ENCODE assay signal across 10 mouse cellular contexts in genomic region chr2:5824213-5824612, GRCm38 (mm10). TPM values are rescaled to one million over a fixed set of nuclear protein-coding genes. Genes with fewer than 3 reads are reported as not detected.
DNase-seq lines count a peak whose midpoint lies in the region; ATAC-seq and TF ChIP-seq lines count a peak whose summit lies in the region.
"Had no signal": no experiment of that assay in that cellular context is flagged by ENCODE, and none has a peak within 500 bp of the region (broad histone marks: within the 10 kb centered on the region; RNA-seq: fewer than 3 reads in every experiment).

No protein-coding gene starts in this region.

- H3K4me2 ChIP-seq in forebrain, postnatal 0 days (ENCODE audit: low read depth): no peak overlapping the region
- no peak overlapping the region for H3K4me2 ChIP-seq in forebrain, embryonic 13.5 days
- H3K4me2 ChIP-seq in liver, embryonic 16.5 days (ENCODE audit: low read depth, low read length): no peak overlapping the region
- no peak overlapping the region for H3K4me2 ChIP-seq in liver, embryonic 12.5 days
- H3K4me2 ChIP-seq: heart, embryonic 13.5 days had no signal

- no peaks in the 10 kb centered on the region for H3K4me1 ChIP-seq in forebrain, postnatal 0 days (ENCODE audit: insufficient read depth)
- no peaks in the 10 kb centered on the region for H3K4me1 ChIP-seq in forebrain, embryonic 13.5 days
- H3K4me1 ChIP-seq in liver, embryonic 16.5 days (ENCODE audit: control insufficient read depth, low read depth, low read length): peaks cover 5% of the 10 kb centered on the region
- H3K4me1 ChIP-seq in liver, embryonic 12.5 days: peaks cover 8% of the 10 kb centered on the region
- H3K4me1 ChIP-seq: heart, embryonic 13.5 days had no signal

- H3K4me3 ChIP-seq in forebrain, postnatal 0 days (ENCODE audit: low read depth, low read length): no peak overlapping the region
- no peak overlapping the region for H3K4me3 ChIP-seq in forebrain, embryonic 13.5 days
- H3K4me3 ChIP-seq in liver, embryonic 16.5 days (ENCODE audit: low read depth, low read length): no peak overlapping the region
- no peak overlapping the region for H3K4me3 ChIP-seq in liver, embryonic 12.5 days
- H3K4me3 ChIP-seq: heart, embryonic 13.5 days had no signal

- DNase-seq in forebrain, postnatal 0 days: peak; percentile 40
- DNase-seq in ZHBTc4 (ENCODE audit: low read depth, low spot score) (peak; percentile 43), MN1 (ENCODE audit: low spot score) (no peak)
- DNase-seq in cerebellum, postnatal 14 days: no peak
- DNase-seq: kidney, postnatal 4 days had no signal

- H3K9me3 ChIP-seq in forebrain, postnatal 0 days (ENCODE audit: low read length): no peaks in the 10 kb centered on the region
- H3K9me3 ChIP-seq in forebrain, embryonic 13.5 days (replicated peaks): no peaks in the 10 kb centered on the region
- no peaks in the 10 kb centered on the region for H3K9me3 ChIP-seq in liver, embryonic 16.5 days (replicated peaks; ENCODE audit: control insufficient read depth, low read length)
- H3K9me3 ChIP-seq in liver, embryonic 12.5 days (replicated peaks): no peaks in the 10 kb centered on the region
- H3K9me3 ChIP-seq: heart, embryonic 13.5 days had no signal

- no peak overlapping the region for H3K27ac ChIP-seq in forebrain, postnatal 0 days (ENCODE audit: low read depth, low read length)
- H3K27ac ChIP-seq in forebrain, embryonic 13.5 days: no peak overlapping the region
- peak overlapping the region; percentile 66 for H3K27ac ChIP-seq in liver, embryonic 16.5 days (ENCODE audit: low read length)
- H3K27ac ChIP-seq in liver, embryonic 12.5 days: no peak overlapping the region
- H3K27ac ChIP-seq: heart, embryonic 13.5 days had no signal

- peaks cover 50% of the 10 kb centered on the region for H3K36me3 ChIP-seq in forebrain, postnatal 0 days (ENCODE audit: insufficient read depth)
- H3K36me3 ChIP-seq in forebrain, embryonic 13.5 days (ENCODE audit: poor library complexity, severe bottlenecking): peaks cover 65% of the 10 kb centered on the region
- H3K36me3 ChIP-seq in liver, embryonic 16.5 days (ENCODE audit: control insufficient read depth, insufficient read depth): peaks cover 10% of the 10 kb centered on the region
- H3K36me3 ChIP-seq in liver, embryonic 12.5 days: peaks cover 76% of the 10 kb centered on the region

- 7% methylated on average over 1 of the region's 1 CpGs for WGBS in forebrain, postnatal 0 days
- 12% methylated on average over 1 of the region's 1 CpGs for WGBS in forebrain, embryonic 13.5 days
- WGBS in liver, embryonic 16.5 days (ENCODE audit: insufficient replicate concordance): 22% methylated on average over 1 of the region's 1 CpGs
- 24% methylated on average over 1 of the region's 1 CpGs for WGBS in liver, embryonic 12.5 days (ENCODE audit: insufficient replicate concordance)

- no peak overlapping the region for H3K9ac ChIP-seq in forebrain, postnatal 0 days
- no peak overlapping the region for H3K9ac ChIP-seq in forebrain, embryonic 13.5 days
- no peak overlapping the region for H3K9ac ChIP-seq in liver, embryonic 16.5 days (ENCODE audit: low read depth, low read length)
- H3K9ac ChIP-seq in liver, embryonic 12.5 days: no peak overlapping the region
- H3K9ac ChIP-seq: heart, embryonic 13.5 days had no signal

- no peaks in the 10 kb centered on the region for H3K27me3 ChIP-seq in forebrain, postnatal 0 days (ENCODE audit: insufficient read depth, low read length)
- no peaks in the 10 kb centered on the region for H3K27me3 ChIP-seq in forebrain, embryonic 13.5 days
- no peaks in the 10 kb centered on the region for H3K27me3 ChIP-seq in liver, embryonic 16.5 days (ENCODE audit: control insufficient read depth, insufficient read depth, low read depth, low read length)
- no peaks in the 10 kb centered on the region for H3K27me3 ChIP-seq in liver, embryonic 12.5 days (replicated peaks)
- H3K27me3 ChIP-seq: heart, embryonic 13.5 days had no signal

- peak; percentile 53 for TF ChIP-seq CTCF in forebrain, postnatal 0 days (IDR thresholded peaks at IDR 0.05; ENCODE audit: low read depth)

- ATAC-seq in forebrain, postnatal 0 days: no peak
- ATAC-seq in forebrain, embryonic 13.5 days: no peak
- ATAC-seq in liver, embryonic 16.5 days (ENCODE audit: low read depth): no peak
- no peak for ATAC-seq in liver, embryonic 12.5 days
- 0 out of 2 replicates have a peak, but pooled peaks have one; percentile 49 for ATAC-seq in monocyte, adult 5-6 weeks (replicated peaks; ENCODE audit: insufficient number of reproducible peaks, low FRiP score, low TSS enrichment, poor library complexity, severe bottlenecking)

RNA-seq across cellular contexts. Expression of gene Nudt5, which starts 20.6 kb away (rescaled TPM):
- 14.8 and 15.0 TPM in 2 replicates for total RNA-seq in forebrain, postnatal 0 days (2014; rRNA removed)
- polyA plus RNA-seq in forebrain, postnatal 0 days (2015; fragmentation: Nextera tagmentation; extraction: Ambion mirVana): 11.2 and 12.2 TPM in 2 replicates
- polyA plus RNA-seq in forebrain, embryonic 13.5 days (2015; fragmentation: Nextera tagmentation; extraction: Ambion mirVana): 56.3 and 58.4 TPM in 2 replicates
- 38.7 and 44.9 TPM in 2 replicates for polyA plus RNA-seq in liver, embryonic 16.5 days (2015; fragmentation: Nextera tagmentation; extraction: Ambion mirVana)
- polyA plus RNA-seq in liver, embryonic 12.5 days (2016; fragmentation: Nextera tagmentation; extraction: Ambion mirVana): 84.4 and 86.6 TPM in 2 replicates
- 12.9 to 17.9 TPM (median 14.7 TPM) in 3 replicates for total RNA-seq in monocyte, adult 5-6 weeks (2017)

RNA-seq across cellular contexts. Expression of gene Cdc123, which starts 20.8 kb away (rescaled TPM):
- total RNA-seq in forebrain, postnatal 0 days (2014; rRNA removed): 78.2 and 107 TPM in 2 replicates
- polyA plus RNA-seq in forebrain, postnatal 0 days (2015; fragmentation: Nextera tagmentation; extraction: Ambion mirVana): 191 and 226 TPM in 2 replicates
- polyA plus RNA-seq in forebrain, embryonic 13.5 days (2015; fragmentation: Nextera tagmentation; extraction: Ambion mirVana): 396 and 404 TPM in 2 replicates
- polyA plus RNA-seq in liver, embryonic 16.5 days (2015; fragmentation: Nextera tagmentation; extraction: Ambion mirVana): 116 and 134 TPM in 2 replicates
- 195 and 200 TPM in 2 replicates for polyA plus RNA-seq in liver, embryonic 12.5 days (2016; fragmentation: Nextera tagmentation; extraction: Ambion mirVana)
- 68.7 to 107 TPM (median 85.6 TPM) in 3 replicates for total RNA-seq in monocyte, adult 5-6 weeks (2017)

RNA-seq across cellular contexts. Expression of gene Gm13199, which starts 38.5 kb away (rescaled TPM):
- total RNA-seq in forebrain, postnatal 0 days (2014; rRNA removed): 0.31 and 2.8 TPM in 2 replicates
- 0.28 and 0.38 TPM in 2 replicates for polyA plus RNA-seq in forebrain, postnatal 0 days (2015; fragmentation: Nextera tagmentation; extraction: Ambion mirVana)
- polyA plus RNA-seq in forebrain, embryonic 13.5 days (2015; fragmentation: Nextera tagmentation; extraction: Ambion mirVana): 2.0 and 2.3 TPM in 2 replicates
- polyA plus RNA-seq in liver, embryonic 16.5 days (2015; fragmentation: Nextera tagmentation; extraction: Ambion mirVana): 0.17 and 0.47 TPM in 2 replicates
- polyA plus RNA-seq in liver, embryonic 12.5 days (2016; fragmentation: Nextera tagmentation; extraction: Ambion mirVana): 0.94 and 1.8 TPM in 2 replicates
- not detected in 3 replicates for total RNA-seq in monocyte, adult 5-6 weeks (2017)

Comparison
In these comparisons a context has a peak if more than half of its experiments do, and no peak if none do; other contexts are left out.
1. DNase-seq: peak in forebrain, postnatal 0 days (single experiment) and ZHBTc4 (single experiment); none in MN1 (single experiment) and cerebellum, postnatal 14 days (0 of 2).